In genomic region chr1:39100492-39100891, GRCm38 (mm10) we compare ENCODE assay signal across 24 mouse cellular contexts.
DNase-seq lines count a peak whose midpoint lies in the region; TF ChIP-seq lines count a peak whose summit lies in the region.
"Had no signal": no experiment of that assay in that cellular context is flagged by ENCODE, and none has a peak within 500 bp of the region (broad histone marks: within the 10 kb centered on the region; RNA-seq: fewer than 3 reads in every experiment).

No protein-coding gene starts in this region.

- peak; percentile 64 for DNase-seq in heart, adult 11 months
- DNase-seq in heart, postnatal 14 days: no peak
- DNase-seq in left cerebral cortex, adult 2 months (ENCODE audit: extremely low spot score in 1 of 2, low spot score in 2 of 2): no peak
- no peak for DNase-seq in left cerebral cortex, postnatal 36 days (ENCODE audit: low spot score in 2 of 2)
- DNase-seq in naive thymus-derived CD4-positive, alpha-beta T cell, adult 2 months (ENCODE audit: low read depth): peak; percentile 21
- no peak for DNase-seq in cerebellum, adult 9-11 months
- DNase-seq in neural tube, embryonic 10.5 days (ENCODE audit: extremely low spot score, low spot score): no peak
- DNase-seq: adrenal gland, postnatal 10 days; adrenal gland, postnatal 36 days; cerebellum, adult 18-20 months; cerebellum, adult 9-10 months; cerebellum, postnatal 25 days; forebrain, postnatal 0 days; gastrocnemius, adult 2 months; gastrocnemius, postnatal 14 days; heart, adult 2 months; heart, postnatal 10 days; heart, postnatal 4 days had no signal

- intact Hi-C loops in heart, postnatal 14 days (cut with DNase I): no loop called here
- intact Hi-C loops in left cerebral cortex, adult 2 months (cut with DNase I): no loop called here
- intact Hi-C loops in left cerebral cortex, postnatal 36 days (cut with DNase I): no loop called here

- no peak overlapping the region for H3K4me3 ChIP-seq in left cerebral cortex, adult 2 months
- H3K4me3 ChIP-seq: embryonic facial prominence, embryonic 12.5 days; embryonic facial prominence, embryonic 15.5 days; gastrocnemius, adult 2 months; heart, adult 2 months; heart, embryonic 12.5 days; heart, embryonic 15.5 days had no signal

- H3K27ac ChIP-seq in left cerebral cortex, adult 2 months: peak overlapping the region; percentile 2; the same call in 1 of the 2 replicates
- H3K27ac ChIP-seq: embryonic facial prominence, embryonic 12.5 days; embryonic facial prominence, embryonic 15.5 days; gastrocnemius, adult 2 months; heart, adult 2 months; heart, embryonic 15.5 days; hindbrain, embryonic 14.5 days; hindbrain, postnatal 0 days had no signal

- TF ChIP-seq CTCF in left cerebral cortex, adult 2 months (IDR thresholded peaks at IDR 0.05): no peak

Comparison
In these comparisons a context has a peak if more than half of its experiments do, and no peak if none do; other contexts are left out.
1. DNase-seq: peak in heart, adult 11 months (single experiment) and naive thymus-derived CD4-positive, alpha-beta T cell, adult 2 months (single experiment); none in heart, postnatal 14 days (0 of 2), left cerebral cortex, adult 2 months (0 of 2), left cerebral cortex, postnatal 36 days (0 of 2), cerebellum, adult 9-11 months (single experiment) and neural tube, embryonic 10.5 days (single experiment).